Mouse (Mus musculus): ENCODE measurements around the gene Angel1.

- TF ChIP-seq CTCF (IDR thresholded peaks at IDR 0.05; ENCODE audit: low read depth, low read length) = peak; percentile 92
- no peak for TF ChIP-seq POLR2A (IDR thresholded peaks at IDR 0.05; ENCODE audit: extremely low read depth, insufficient read depth, low read length)
Observed at GRCm38 (mm10) chr12:86771823-86772427, 45.7 kb upstream of the Angel1 start.

All from liver, adult 2 months (tissue).